Mouse (Mus musculus) layer of hippocampus, postnatal 14 days (tissue): ENCODE measurements at regions not wholly inside any gene's neighbourhood (a gene's known extent, or its start where the extent isn't known, plus 50 kb on each side); places are given as distances from the start of the nearest gene placed in this dataset.
"Not testable (repeated sequence)": the region's sequence is repeated elsewhere in the genome, so short reads cannot be mapped to it uniquely, and the experiment has no call there.

Experiments
- DNase-seq, 2 experiments: peaks; one replicate each; pipeline ENCODE4 v3.0.0; 2021 to 2022; ENCODE audit warnings: low spot score in 2 of 2, mixed read lengths in 1 of 2

DNA sequence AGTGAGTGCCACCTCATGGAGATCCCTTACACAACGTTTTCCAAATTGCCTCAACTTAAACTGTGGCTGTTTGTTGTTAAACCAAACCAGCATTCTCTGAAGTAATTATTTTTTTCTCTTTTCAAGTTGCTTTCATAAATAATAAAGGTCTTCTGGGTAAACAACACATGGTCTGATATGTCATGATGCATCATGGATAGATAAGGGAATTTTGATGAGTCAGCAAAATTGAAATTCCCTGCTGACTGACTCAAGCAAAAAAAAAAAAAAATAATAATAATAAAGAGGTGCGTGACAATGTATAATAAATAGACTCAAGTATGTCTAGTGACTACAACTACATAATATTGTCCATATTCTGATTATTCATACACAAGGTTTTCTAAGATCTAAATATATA lies 201.8 kb downstream of the Adgb start:
- DNase-seq, result no peak

DNA sequence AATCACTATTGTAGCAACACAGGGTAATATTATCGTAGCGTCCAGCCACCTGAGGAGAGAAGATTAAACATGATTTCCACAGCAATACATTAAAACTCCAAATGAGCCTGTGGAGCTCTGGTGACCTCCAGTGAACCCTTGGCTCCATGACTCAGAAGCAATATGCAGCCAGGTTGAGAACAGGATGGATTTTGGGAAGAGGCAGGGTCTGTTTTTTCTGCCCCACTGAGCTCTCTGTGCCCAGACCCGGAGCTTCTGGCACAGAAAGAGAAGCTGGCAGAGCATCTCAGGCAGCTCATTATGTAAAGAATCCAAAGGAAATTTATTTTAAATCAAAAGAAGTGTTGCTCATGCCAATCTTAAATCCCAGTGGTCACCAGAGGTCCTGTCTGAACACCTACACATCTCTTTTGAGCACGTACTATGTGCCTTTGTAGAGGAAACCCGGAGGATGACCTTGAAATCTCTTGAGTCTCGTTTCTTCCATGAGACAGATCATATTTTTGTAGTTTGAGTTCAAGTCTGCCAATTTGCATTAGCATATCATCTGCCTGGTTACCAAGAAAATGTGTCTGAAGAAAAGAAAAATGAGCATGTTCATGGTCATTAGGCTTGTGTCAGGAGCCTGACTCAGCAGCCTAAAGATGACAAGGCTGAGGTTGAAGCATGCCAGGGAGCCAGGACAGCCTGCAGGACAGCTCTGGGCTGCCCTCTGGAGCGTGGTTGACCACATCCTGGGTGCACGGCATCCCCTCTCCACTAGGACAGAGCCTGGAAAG lies 219.4 kb downstream of the Adgb start:
- DNase-seq, result peak in 1 of 2 experiments; percentile 18

DNA sequence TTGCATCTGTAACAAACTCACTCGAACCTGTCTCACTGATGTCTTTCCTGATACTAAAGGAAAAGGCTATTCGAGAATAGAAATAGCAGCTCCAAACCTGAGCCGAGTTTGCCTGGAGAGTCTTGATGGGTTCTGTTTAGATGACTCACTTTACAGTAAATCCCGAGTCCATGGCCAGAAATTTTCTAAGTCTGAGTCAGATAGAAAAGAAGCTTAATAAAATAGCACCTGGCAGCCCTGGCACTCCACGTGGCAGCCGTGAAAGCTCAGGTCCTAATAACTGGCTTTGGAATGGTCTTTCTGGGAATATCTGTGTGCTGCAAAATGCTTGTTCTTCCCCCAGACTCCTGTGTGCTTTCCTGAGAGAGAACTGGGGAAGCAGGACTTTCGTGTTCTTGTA lies 220.0 kb downstream of the Adgb start:
- DNase-seq, result no peak

DNA sequence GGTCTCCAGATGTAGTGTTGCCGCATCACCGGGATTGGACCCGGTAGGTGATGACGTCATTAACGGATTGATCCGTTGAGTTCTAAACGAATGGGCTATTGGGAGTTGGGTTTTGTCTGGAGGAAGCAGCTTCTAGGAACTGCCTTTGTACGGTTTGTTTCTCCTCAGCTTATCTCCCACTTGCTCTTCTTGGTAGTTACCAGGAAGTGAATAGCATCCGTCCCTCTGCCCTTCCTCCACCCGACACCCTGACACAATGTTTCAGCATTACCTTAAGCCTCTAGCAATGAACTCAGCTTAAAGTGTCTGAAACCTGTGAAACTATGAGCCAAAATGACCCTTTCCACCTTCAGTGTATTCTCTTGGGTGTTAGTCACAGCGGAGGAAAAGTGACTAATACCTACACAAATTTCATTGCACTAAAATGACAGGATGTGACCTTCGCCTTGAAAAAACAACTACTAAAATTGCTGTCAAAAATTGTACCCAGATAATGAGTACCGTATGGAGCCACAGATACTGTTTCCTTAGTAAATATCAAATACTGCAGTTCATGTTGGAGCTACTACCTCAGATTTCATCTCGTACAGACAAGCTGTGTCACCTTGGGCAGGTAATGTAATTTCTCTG lies 237.1 kb downstream of the Adgb start:
- DNase-seq, result no peak

DNA sequence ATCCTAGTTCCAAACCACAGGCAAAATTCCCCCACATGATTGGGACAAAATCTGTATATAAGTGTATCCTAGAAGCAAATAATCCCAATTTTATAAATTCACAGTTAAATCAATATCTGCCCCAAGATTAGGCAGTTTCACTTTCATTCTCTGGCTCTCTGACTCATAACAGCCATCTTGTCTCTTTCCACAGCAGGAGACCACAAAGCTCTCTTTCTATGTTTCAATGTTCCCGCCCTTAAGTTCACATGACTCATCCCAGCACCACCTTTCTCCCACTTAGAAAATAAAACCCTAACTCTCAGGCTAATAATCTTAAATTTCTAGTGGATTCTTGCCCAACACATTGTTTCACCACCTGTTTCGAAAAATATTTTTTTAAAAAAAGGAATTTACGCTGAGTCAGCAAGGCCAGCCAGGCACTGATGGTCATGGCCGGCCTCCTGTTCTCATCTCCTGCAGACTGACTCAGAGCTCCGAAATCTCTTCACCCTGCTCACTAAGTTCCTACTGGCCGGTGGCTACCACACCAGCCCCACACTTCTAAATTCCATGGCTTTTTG lies 247.5 kb downstream of the Adgb start:
- DNase-seq, result no peak

DNA sequence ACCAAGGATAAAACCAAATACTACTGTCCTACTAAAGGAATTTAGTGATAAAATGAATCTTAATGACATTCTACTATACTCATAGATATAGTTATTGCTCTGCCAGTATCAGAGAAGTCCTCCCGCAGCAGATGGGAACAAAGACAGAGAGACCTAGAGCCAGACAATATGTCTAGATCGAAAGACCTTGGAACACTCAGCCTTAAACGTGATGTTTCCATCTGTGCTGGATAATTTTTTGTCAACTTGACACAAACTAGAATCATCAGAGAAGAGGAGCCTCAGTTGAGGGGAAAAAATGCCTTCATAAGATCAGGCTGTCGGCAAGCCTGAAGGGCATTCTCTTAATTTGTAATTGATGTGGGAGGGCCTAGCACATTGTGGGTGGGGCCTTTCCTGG lies 252.4 kb downstream of the Adgb start:
- peak in 1 of 2 experiments; percentile 74 for DNase-seq

DNA sequence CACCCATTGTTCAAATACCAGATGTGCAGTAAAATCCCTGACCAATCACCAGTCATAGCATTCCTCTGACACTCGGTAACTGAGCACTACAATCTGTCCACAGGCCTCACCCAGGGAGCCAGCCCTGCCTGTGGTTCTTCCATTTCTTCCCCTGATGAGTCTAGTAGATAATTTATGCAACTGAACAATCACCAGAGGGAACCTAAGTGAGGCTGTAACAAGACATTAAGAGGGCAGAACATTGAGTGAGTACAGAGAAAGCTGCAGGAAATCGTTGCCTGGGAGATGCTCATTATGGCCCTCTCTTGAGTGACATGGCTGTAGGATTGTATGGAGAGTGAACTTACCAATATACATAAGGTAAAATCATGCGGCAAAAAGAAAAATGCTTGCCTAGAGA lies 255.2 kb downstream of the Adgb start:
- no peak for DNase-seq

DNA sequence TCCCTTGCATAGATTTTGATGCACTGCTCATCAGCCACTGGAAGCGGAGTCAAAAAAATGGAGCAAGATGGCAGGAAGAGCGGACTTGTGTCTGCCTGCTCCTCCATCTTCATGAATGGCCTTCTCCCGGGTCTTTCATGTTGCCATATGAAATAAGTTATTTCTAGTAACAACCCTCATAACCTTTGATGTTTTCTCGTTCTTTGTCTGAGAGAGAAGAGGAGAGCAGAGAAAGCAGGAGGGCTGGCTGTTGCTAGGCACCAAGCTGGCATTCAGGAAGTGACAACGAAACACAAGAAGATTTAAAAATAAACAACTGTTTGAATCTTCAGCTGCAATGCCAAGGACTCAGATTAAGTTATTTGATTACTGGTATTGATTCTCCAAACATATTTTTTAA lies 256.8 kb downstream of the Adgb start:
- DNase-seq, result no peak

DNA sequence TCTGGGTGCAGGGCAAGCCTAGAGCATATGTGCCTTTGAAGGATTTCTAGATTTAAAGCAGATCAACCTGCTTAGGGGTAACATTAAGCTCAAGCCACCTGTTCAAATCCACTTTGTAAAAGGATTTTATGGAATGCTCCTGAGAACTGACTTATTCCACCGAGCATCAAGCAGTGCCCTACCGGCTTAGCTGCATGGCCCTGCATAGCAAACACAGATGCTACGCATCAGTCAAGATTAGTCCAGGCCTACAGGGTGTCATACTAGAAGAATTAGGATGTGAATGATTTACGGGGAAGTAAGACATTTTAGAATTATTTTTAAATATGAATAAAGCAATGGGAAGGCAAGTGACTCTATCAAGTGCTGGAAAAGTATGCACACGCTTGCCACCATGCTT lies 263.8 kb downstream of the Adgb start:
- DNase-seq, result no peak

DNA sequence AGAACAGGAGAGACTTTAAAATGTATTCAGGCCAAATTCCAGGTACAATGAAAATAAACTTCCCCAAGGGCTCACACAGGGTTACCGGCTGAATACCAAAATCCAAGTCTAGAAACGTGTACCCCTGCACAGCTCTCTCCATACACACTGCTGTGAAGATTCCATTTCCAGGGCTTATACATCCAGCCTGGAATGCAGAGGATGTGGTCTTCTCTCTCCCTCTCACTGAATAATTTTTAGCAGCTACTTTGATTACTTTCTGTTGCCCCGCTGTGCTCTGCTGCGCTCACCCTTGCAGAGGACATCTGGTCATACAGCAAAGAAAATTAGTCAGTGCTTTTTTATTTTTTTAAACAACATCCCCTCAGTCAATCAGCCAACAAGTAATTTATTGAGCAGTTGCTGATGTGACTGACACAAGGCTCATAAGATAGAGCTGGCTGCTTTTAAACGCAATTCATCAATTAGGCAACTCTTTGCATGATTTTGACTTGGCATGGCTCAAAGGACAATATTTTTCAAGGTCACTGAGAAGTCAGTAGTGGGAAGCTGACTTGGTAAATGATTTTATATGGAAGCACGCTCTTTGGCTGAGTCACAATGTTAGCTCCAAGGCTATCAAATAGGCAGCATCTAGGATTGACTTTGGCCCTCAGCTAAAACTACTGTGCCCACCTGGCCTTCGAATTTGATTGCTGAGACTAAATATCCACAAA lies 266.2 kb downstream of the Adgb start:
- DNase-seq, result no peak

DNA sequence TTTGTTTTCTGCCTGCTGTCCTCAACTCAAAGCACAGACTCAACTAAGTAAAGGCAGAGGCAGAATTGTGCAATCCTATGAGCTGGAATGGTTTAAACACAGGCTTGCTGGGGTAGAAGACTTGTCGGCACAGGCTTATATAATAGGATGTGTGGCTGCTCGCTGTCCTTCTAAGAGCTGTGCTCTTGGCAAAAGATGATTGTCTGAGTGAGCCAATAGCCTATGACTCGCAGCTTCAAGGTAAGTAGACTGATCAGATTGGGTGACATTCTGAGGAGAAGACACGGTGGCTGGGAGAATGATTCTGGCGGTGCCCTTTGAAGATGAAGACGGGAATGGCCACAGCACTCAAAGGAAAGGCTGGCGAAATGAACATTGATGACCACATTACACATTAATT lies 268.1 kb downstream of the Adgb start:
- DNase-seq, result no peak

DNA sequence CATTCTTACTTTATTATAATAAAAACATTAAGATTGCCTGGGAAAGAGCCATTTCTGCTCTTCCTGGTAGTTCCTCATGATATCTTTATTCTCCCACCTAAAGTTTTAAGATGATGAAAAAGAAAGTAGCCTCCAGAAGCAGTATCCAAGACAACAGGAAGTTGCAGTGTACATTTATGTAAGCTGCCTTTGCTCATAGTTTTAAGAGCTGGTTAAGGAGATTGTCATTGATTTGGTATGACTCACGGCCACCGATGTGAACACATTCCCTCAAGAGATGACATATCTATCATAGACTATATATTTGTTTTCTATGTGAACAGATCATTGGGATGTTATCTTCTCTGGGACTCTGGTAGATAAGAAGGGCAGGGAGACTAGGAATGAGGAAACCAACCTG lies 281.8 kb downstream of the Adgb start:
- DNase-seq, result no peak

DNA sequence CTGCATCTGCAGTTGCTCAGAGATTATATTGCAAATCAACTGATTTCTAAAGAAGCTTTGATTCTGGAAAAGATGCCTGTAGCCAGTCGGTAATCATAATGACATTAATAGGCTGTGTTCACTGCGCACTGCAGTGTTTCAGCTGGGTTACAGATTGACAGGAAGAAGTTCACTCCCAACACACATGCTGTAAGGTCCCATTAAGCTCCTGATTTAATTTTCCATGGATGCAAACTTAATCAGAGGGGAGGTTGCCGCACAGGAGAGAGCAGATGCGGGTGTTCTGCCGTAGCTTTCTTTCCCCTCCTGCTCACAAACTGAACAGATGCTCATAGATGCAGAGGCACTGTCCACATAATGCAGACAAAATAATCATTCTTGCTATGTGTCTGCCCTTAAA lies 284.0 kb downstream of the Adgb start:
- DNase-seq, result peak in 1 of 2 experiments; percentile 15

DNA sequence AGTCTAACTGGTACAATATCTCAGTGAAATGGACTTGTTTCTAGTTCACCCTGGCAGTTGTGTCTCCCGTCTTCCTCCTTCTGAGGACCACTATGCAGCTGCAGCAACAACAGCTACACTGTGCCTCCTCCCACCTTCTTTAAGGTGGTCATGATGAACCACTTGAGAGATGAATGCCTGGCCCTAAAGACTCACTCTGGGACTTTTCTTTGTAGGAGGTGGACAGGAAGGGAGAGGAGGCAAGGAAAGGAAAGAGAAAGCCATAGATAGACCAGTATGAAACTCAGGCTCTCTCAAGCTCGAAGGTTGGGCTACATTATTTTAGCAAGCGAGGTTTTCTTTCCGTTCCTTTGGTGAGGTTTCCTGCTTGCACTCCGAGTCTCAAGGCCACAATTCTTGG lies 285.4 kb downstream of the Adgb start:
- DNase-seq, result no peak

DNA sequence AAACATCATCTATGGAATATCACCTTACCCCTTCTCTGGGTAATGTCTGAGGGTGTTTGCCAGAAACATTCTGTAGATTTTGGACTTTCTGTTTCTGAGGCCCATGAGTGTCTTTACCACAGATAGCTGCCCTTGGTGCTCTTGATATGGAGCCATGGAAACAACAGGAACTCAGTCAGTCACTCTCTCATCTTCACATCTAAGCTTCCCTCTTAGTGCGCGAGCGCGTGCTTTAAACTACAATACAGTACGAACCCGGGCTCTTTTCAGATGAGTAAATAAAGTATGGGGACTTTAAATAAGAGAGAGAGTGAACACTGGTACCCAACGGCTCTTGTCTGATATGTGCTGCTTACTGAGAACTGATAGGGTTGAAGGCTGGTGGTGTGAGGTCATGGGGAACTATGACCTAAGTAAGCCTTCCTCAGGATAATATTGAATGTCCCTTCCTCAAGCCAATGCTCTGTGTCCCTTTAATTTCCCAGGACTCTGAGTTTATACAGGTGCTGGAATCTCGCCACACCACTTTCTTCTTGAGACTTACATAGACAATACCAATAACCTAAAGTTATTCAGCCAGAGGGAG lies 284.5 kb upstream of the Stxbp5 start:
- no peak for DNase-seq

DNA sequence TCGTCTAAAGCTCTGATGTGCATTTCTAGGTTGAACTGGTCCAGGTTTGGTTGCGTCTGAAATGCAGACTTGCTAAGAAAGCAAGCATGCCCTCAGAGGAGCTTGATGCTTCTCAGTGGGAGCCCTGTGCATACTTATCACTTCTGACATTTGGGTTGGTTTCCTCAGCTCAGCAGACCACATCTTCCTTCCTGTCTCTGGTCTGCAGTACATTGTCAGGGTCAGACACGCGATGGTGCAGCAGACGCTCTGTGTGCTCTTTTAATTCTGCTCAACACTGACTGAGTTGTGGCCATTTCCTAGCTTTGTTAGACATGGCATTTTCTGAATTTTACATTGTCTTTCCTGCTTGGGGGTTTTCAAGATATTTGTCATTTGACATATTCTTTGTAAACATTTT lies 283.5 kb upstream of the Stxbp5 start:
- no peak for DNase-seq

DNA sequence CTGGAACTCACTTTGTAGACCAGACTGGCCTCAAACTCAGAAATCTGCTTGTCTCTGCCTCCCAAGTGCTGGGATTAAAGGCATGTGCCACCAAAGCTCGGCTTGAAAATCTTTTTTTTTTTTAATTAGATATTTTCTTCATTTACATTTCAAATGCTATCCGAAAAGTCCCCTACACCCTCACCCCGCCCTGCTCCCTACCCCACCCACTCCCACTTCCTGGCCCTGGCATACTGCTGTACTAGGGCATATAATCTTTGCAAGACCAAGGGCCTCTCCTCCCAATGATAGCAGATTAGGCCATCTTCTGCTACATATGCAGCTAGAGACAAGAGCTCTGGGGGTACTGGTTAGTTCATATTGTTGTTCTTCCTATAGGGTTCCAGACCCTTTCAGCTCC lies 276.2 kb upstream of the Stxbp5 start:
- not testable (repeated sequence) for DNase-seq
